Mouse (Mus musculus): Measurements from ENCODE around the gene Pelo.

GRCm38 (mm10) chr13:115132435-115132834 lies 42.4 kb upstream of the Pelo start:
- no peak for TF ChIP-seq POLR2A (IDR thresholded peaks at IDR 0.05; ENCODE audit: insufficient read depth, low read depth, low read length)
- TF ChIP-seq CTCF (IDR thresholded peaks at IDR 0.05; ENCODE audit: insufficient read depth, low read depth, low read length) = no peak
